Mouse (Mus musculus): Measurements from ENCODE around the gene Mast1.

The Mast1 gene

DNA sequence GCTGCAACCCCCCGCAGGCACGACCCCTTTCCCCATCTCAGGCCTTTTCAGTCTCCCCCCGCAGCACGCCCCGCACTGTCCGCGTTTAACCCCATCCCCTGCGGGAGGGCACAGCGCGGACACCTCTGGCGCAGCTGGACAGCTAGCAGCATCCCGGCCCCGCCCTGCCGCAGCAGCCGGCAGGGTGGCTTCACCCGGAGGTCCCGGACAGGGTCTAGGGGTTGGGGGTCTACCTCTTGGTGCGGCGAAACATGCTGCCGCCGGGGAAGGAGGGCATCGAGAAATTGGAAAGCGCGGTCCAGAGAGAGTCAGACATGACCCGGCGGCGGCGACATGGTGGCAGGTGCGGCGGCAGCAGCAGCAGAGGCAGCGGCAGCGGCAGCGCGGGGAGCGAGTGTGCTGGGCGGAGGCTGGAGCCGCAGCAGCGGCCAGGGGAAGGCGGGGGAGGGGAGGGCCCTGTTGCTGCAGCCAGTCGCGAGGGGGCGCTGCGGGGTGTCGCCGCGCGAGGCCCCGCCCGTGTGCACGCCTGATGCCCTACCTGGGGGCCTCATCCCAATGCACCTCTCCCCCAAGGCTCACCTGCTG, at the start of gene Mast1:
Mast1 (minus strand) TSS at position 398 of the 585 bp plus-strand sequence.
- peak in 1 of 2 experiments; percentile 46 for DNase-seq (ENCODE audit: low spot score in 2 of 2)

DNA sequence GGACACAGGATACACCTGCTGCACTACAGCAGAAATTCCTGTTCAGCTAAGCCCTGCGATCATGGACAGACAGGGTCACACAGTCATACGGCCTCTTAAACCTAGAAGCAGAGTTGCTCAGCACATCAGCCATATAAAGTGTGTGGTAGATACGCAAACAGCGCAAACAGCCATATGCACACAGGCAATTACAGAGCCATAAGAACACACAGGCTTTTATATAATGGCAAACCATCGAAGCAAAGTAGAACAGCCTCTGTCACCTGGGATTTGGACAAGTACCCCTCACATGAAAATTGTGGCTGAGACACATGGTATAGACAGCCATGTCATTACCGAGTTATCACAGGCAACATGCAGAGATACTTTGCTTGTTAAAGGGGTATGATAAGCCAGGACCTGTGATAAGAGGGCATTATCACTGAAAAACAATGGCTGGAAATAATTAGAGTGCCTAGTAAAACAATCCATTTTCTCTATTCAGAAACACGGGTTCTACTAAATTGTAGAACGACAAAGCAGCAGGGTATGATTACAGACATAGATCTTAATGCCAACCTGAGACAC, 49.3 kb upstream of the Mast1 start:
- DNase-seq (ENCODE audit: low spot score in 2 of 2): no peak

DNA sequence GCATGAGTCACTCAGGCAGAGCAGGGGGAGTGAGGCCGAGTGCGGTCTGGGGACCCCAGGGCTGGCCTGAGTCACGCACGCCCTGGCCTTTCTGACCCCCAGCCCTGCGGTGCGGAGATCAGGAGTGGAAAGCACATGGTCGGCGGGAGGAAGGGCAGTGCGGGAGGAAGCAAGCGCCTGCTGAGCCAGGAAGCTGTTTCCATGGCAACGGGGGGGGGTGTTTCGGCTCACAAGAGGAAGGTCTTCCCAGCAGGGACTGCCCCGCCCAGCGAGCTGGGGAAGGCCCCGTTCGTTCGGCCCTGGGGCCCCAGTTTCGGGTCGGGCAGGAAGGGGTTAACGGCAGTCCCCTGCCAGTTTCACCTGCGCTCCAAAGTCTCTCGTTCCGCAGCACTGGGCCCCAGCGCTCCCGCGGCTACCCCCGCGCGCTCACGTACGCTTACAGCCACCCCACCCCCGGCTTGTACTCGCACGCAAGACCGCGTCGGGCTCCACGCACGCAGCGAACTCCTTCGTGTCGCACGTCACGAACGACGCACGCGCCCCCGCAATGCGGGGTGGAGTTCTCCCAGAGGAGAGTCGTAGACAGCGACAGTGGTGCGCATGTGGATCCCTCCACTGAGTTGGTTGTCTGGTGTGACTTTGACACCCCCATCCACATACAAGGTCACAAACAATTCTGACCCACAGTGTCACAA, 48.7 kb upstream of the Mast1 start:
- peak; percentile 84 to 85 for DNase-seq (ENCODE audit: low spot score in 2 of 2)

DNA sequence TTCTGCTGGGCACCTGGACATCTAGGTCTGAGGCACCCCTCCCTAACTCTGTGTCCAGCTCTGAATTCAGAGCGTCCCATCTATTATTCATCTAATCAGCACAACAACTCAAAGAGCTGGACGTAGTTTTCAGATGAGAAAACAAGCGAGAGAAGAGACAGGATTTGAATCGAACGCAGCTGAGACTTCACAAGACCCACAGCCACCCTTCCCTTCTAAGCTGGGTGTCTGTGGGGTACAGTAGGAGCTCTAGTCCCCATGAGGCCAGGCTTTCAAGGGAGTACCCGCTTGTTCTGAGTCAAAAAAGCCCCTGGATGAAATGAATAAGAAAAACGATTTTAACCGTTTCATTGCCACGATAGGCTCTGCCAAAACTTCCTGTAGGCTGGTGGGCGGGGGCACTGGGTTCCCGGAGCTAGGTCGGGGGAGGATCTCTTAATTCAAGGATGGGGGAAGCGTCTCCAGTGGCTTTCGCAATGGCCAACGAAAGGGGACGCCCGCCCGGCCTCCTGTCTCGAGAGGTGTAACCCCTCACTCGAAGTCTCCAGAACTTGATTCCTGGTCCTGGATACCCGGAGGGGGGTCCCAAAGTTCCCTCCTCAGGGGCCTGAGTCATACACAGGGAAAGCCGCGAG, 48.0 kb upstream of the Mast1 start:
- DNase-seq (ENCODE audit: low spot score in 2 of 2): no peak

DNA sequence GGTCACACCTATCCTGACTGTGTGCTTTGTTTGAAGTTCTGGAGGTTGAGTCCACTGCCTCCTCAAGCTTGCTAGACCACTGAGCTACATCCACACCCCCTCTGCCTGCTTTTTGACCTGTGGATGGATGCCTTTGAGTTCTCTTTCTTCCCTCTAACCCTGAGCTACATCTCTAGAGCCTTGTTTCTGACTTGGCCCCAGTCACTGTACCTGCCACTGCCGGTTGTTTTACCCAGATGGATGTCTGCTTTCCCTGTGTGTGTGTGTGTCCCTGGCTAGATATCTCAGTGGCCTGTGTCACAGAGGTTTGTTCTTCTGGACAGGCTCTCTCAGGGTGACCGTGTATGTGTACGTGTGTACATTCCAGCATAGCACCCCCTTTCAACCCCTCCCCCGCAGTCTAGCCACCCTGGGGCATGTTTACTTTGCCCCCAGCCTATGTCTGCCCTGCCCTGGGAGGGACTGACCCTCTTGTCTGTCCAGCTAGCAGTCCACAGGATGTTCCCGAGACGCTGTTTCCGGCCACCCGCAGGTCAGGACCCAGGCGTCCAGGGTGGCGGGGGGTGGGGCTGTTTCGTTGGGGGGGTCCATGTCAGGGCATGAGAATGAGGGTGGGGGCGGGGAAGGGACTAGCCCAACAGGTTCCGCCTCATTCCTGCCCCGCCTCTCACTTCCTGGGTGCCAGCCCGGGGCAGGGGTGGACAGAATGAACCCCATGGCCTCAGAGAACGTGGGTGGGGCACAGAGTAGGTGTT, 47.3 kb upstream of the Mast1 start:
- DNase-seq (ENCODE audit: low spot score in 2 of 2): peak; percentile 68 to 74

DNA sequence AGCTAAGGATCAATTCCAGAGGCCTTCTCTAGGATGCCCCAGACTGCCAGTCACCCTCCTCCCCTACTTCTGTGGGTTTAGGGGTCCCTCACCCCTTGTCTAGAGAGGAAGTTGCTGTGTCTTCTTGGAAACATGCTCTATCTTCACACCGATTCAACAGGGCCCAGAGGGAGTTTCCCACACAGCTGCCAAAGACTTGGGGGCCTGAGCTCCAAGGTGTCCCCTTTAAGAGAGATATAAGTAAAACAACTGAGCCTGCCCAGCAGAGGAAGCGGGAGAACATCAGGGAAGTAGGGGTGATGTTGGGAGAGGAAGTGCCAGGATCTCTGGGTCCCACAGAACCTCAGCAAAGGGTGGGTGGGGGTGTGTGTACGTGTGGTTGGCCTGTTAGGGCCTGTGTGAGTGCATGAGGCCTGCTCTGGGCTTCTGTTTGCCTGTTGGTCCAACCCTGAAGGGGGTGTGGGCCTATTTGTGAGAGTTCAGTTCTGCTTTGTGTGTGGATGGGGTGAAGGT, 45.4 kb upstream of the Mast1 start:
- DNase-seq (ENCODE audit: low spot score in 2 of 2): peak; percentile 62

DNA sequence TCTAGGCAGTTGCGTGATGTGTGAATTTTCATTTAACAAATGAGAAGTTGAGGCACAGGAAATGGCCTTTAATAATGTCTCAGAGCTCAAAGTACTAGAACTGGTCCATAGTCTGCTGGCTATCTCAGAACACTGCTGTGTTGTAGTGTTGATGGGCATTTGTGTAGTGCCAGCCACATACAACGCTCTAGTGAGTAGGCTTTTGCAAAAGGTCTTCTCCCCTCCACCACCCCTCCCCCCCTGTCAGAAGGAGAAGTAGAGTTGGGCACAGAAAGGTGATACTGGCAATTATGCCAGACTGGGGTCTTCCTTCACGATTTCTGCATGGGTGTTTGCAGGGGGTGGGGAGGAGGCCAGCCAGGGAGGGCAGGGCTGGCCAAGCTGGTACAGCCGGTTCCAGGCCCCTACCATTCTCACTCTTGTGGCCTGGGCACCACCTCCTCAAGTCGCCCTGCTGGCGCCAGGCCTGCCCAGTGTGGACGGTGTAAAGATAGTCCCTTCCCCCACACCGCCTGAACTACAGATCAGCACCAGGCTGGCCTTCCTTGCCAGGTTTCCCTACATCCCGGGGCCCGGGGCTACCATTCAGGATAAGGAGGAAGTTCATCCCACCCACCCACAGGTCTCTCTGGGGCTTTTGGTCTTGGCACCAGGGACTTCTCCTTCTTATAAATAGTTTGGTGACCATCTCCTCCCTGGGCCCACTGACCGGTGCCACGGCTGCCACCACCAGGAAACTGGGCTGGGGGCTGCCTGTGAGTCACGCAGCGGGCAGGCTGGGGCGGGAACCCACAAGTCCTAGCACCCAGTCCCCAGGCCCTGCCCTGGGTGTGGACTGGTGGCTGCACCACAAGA, 44.7 kb upstream of the Mast1 start:
- peak; percentile 72 to 81 for DNase-seq (ENCODE audit: low spot score in 2 of 2)

DNA sequence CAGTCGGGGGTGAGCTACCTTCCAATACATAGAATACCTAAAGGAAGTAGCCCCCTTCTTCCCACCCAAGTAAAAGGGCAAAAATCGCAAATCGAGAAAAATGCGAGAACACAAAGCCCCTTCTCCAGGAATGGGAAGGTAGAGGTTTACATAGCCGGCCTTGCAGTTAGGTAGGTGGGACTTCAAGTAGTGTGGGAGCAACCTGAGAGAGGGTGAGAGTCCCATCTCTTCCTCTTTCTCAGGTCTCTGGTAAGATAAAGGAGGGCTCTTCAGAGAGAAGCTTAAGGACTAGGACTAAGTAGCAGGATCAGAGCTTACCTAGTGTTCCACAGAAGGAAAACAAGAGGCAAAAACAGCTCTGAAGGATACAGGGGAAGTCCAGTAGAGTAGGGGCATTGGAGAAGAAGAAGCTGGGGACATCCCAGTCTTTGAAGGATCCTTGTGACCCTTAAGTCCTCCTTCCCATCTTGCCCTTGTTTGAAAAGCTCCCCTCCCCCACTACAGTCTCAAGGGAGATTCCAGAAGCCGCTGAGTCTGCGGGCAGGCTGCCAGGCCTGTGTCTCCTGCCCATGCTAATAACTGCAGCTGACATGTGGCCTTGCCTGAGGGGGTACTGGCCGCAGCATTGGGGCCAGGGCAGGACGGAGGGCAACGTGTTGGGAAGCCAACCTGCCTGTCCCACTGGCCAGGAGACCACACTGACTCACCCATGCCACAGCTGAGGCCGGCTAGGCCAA, 43.6 kb upstream of the Mast1 start:
- peak; percentile 69 to 88 for DNase-seq (ENCODE audit: low spot score in 2 of 2)

DNA sequence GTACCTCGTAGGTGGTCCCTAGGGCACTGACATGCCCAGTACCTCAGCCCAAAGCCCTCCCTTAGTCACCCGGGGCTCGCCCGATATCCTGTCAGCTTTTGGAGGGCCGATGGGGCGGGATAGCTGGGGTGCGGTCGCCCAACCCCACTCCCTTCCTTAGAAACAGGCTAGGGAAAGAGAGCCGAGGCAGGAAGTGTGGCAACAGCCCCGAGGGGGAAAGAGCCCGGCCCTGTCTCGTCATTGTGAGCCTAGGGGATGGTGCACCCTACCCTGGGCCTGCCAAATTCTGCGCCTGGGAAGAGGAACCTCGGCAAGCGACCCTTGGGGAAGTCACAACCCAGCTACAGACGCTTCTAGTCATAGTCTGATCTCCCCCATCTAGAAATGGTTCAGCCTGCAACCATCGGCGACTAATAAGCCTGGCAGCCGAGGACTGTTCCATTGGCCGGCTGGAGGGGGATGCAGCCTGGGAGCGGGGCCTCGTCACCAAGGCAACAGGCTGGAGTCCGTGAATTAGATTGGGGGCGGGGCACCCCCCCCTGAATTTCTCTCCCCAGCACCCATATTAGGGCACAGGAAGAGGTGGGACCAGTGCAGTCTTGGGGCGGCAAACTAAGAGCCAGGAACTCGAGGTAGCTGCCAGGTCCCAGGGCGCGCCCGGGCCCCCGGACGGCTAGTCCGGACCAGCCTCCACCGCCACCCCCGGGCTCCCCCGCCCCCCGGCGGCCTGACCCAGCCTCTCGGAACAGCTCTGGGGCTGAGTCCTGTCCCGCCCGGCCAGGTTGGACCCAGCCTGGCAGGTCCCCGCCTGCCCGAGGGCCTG, 42.7 kb upstream of the Mast1 start:
- DNase-seq (ENCODE audit: low spot score in 2 of 2): peak; percentile 93

DNA sequence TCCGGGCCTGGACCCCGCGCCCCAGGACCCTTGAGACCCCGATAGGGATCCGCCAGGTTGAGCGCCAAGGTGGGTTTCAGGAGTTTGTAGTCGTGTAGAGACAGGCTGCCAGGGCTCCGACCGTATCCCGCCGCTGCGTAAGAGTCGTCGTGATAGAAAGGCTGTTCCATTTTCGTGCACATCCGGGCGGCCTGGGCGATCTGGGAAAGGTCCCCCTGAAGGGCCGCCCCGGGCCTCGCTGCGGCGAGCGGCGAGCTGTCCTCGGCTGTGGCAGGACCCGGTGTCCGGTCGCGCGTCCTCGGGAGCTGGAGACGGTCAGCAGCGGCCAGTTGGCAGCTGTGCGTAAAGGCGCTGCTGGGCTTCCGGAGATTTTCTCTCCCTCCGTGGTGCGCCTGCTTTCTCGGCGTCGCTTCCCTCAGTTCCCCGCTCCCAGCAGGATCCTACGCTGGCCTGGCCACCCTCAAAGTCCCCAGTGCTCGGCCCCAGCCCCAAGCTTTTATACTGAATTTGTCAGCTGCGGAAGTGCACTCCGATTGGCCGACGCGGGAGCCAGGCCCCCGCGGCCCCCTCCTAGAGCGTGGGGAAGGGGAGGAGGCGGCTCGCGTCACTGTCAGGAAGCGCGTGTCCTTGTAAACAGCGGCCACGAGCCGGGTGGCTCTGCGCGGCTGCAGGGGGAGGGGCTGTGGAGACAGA, 41.2 kb upstream of the Mast1 start, which contains the start of gene Junb:
Junb (minus strand) TSS at position 471 of the 693 bp plus-strand sequence.
- peak; percentile 96 to 97 for DNase-seq (ENCODE audit: low spot score in 2 of 2)

DNA sequence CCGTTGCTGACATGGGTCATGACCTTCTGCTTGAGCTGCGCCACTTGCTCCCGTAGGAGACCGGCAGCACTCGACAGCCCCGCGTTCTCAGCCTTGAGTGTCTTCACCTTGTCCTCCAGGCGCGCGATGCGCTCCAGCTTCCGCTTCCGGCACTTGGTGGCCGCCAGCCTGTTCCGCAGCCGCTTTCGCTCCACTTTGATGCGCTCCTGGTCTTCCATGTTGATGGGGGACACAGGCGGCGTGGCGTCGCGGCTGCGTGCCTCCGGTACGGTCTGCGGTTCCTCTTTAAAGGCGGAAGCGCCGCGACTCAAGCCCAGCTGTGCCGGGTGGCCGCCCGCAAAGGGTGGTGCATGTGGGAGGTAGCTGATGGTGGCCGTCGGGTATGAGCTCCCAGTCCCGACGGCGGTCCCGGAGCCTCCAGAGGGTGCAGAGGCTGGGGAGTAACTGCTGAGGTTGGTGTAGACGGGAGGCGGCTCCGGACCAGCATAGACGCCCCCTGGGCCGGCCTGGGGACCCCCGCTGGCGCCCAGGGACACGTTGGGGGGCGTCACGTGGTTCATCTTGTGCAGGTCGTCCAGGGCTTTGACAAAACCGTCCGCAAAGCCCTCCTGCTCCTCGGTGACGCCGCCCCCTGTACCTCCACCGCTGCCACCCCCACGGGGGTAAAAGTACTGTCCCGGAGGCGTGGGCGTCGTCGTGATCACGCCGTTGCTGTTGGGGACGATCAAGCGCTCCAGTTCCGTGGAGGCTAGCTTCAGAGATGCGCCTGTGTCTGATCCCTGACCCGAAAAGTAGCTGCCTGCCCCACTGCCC, 40.5 kb upstream of the Mast1 start:
- DNase-seq (ENCODE audit: low spot score in 2 of 2): peak; percentile 58 to 59

DNA sequence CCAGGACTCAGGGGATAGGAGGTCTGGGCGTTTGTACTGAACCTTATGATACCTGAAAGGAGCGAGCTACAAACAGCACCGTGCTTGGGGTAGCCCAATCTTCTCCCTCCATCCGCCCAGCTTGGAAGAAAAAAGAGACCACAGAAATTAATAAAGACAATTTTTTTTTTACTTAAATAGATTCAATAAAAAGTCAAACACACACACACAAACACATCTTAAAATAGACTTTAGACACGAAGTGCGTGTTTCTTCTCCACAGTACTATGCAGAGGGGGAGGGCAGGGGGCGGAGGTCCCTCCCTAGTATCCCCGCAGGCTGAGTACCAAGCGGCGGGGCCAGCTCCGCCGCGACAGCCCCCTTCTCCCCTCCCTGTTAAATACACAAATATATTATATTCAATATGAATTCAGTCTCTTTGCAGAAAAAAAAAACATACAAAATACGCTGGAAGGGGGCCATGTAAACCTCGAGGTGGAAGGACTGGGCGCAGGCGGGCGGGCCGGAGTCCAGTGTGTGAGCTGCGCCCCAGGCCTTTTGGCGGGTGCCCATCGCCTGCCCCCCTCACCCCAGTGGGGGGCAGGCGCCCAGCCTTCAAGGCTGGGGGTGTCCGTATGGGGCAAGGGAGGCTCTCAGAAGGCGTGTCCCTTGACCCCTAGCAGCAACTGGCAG, 39.7 kb upstream of the Mast1 start:
- DNase-seq (ENCODE audit: low spot score in 2 of 2): no peak

DNA sequence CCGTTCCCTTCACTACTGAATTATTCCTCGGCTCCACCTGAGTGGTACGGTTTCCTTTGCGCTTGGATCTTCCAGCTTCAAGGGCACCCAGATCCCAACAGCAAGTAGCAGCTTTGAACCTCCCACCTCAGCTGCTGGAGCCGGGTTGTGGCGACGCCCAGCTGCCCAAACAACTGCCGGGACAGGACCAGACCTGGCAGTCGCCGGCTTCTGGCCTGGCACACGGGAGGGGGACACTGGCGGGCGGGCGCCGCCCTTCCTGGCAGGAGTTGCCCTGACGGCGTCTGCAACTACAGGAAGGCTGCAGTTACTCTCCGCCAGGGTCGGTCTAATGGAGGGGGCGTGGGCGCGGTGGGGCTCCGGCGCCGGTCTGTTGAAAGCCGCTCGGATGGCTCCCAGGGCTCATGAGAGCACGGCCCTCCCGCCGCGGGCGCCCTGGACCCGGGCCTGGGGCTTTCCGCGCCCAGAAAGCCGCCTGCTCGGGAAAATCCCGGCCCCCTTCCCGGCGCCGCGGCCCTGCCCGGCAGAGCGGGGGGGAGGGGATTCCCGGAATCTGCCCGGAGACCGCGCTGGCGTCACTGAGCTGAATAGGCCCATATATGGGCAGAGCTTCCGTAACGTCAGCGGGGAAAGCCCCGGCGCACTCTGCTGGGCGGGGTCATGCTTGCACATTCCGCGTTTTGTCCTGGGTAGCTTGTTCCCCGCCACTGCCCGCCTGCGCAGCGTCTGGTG, 39.0 kb upstream of the Mast1 start:
- DNase-seq (ENCODE audit: low spot score in 2 of 2): peak; percentile 95

DNA sequence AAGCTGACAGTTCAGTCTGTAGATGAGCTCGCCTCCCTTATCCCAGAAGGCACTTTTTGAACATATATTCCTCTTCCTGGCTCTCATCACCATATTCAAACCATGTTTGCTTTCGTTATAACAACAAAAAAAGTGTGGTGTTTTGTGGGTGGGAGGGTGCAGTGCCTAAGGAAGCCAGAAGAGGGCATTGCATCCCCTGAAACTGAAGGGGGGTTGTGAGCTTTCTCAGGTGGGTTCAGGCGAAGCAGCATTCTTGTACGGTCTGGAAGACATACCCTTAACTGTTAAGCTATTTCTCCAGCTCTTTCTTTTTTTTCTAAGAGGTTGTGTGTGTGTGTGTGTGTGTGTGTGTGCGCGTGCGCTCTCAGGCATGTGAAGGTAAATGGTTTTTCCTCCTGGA, 38.3 kb upstream of the Mast1 start:
- DNase-seq (ENCODE audit: low spot score in 2 of 2): peak; percentile 51 to 61

DNA sequence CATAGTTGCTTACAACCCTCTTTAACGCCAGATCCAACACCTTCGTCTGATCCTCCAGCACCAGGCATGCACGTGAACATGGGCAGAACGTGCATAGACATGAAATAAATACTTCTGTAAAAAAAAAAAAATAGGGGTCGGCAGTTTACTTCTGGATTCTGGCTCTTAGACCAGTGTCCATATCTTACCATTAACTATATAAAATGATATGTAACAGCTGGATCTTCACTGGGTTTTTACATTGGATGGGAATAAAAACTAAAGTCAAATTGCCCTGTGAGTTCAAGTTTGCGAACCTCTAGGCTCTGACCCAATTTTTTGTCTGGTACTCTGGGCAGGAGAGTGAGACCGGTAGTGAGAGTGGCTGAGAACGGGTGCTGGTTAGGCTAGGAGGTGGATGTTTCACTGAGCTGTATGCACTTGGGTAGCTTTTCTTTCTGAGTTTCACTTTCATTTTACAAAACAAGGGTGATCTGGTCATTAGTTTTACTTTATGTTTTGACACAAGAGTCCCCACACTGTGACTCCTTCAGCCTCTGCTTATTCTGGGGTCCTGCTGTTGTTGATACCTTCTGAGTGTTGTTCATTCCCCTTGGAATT, 37.5 kb upstream of the Mast1 start:
- DNase-seq (ENCODE audit: low spot score in 2 of 2): no peak
